Mouse (Mus musculus) small intestine, adult 2 months (tissue): ENCODE measurements at regions not wholly inside any gene's neighbourhood (a gene's known extent, or its start where the extent isn't known, plus 50 kb on each side); places are given as distances from the start of the nearest gene placed in this dataset.

Experiments used
- H3K27ac ChIP-seq: fragments of 200-500 bp; 2 replicates; pipeline ENCODE4 v1.5.1; 2012; ENCODE audit warnings: low read depth, low read length, control low read depth, inconsistent platforms; ENCODE audit not compliant: insufficient read depth
- H3K27me3 ChIP-seq: fragments of 200-500 bp; 2 replicates; pipeline ENCODE4 v1.6.1; 2012; ENCODE audit warnings: mild to moderate bottlenecking, moderate library complexity, low read length, inconsistent platforms; ENCODE audit not compliant: control insufficient read depth, insufficient read depth
- H3K36me3 ChIP-seq: fragments of 200-500 bp; 2 replicates; pipeline ENCODE4 v1.6.1; 2012; ENCODE audit warnings: mild to moderate bottlenecking, low read length, control low read depth, inconsistent platforms; ENCODE audit not compliant: control insufficient read depth, insufficient read depth
- H3K4me1 ChIP-seq: fragments of 200-500 bp; 2 replicates; pipeline ENCODE4 v1.6.1; 2012; ENCODE audit warnings: low read length, inconsistent platforms, mixed read lengths; ENCODE audit not compliant: control insufficient read depth, insufficient read depth, insufficient read length
- H3K4me3 ChIP-seq: fragments of 200-500 bp; 2 replicates; pipeline ENCODE4 v1.5.1; 2012; ENCODE audit warnings: low read depth, mild to moderate bottlenecking, control low read depth, inconsistent platforms, low read length, moderate library complexity
- CTCF ChIP-seq: fragments of 200-500 bp; IDR thresholded peaks from 2 replicates; pipeline ENCODE4 v1.5.1; 2012; ENCODE audit warnings: low read depth, mild to moderate bottlenecking, control low read depth, inconsistent platforms, low read length, moderate library complexity, mixed read lengths; ENCODE audit not compliant: insufficient replicate concordance, insufficient read length; ENCODE audit errors: extremely low read depth
- POLR2A ChIP-seq: fragments of 200-500 bp; IDR thresholded peaks from 2 replicates; pipeline ENCODE4 v1.6.1; 2012; ENCODE audit warnings: low read depth, mild to moderate bottlenecking, control low read depth, inconsistent platforms, low read length, moderate library complexity
- WGBS: fragments of 180-500 bp; shearing (Covaris S2); methylation state at CpG from one replicate; pipeline ENCODE4 v1.1.7; 2018; 5-methylcytosine and 5-hydroxymethylcytosine counted together

GRCm38 (mm10) chr9:115401405-115402151 lies 91.4 kb upstream of the Stt3b start:
- WGBS: 84% methylated on average over 13 of the region's 13 CpGs
- Histone ChIP-seq H3K27ac (no peak overlapping the region), H3K27me3 (no peaks in the 10 kb centered on the region), H3K36me3 (no peaks in the 10 kb centered on the region), H3K4me1 (peaks cover 12% of the 10 kb centered on the region; the same call in 1 of the 2 replicates), H3K4me3 (no peak overlapping the region)
- TF ChIP-seq POLR2A (no peak), CTCF (no peak)

- H3K4me3 ChIP-seq: no peak overlapping the region
- TF ChIP-seq POLR2A (no peak), CTCF (no peak)
- H3K27ac ChIP-seq: no peak overlapping the region
- no peaks in the 10 kb centered on the region for H3K36me3 ChIP-seq
- peaks cover 12% of the 10 kb centered on the region; the same call in 1 of the 2 replicates for H3K4me1 ChIP-seq
- no peaks in the 10 kb centered on the region for H3K27me3 ChIP-seq
- WGBS: 40% methylated on average over 6 of the region's 6 CpGs
These were observed 92.4 kb upstream of the Stt3b start for GRCm38 (mm10) chr9:115402661-115403060.

GRCm38 (mm10) chr9:115403354-115403968 lies 93.2 kb upstream of the Stt3b start:
- H3K4me3 ChIP-seq: no peak overlapping the region
- H3K36me3 ChIP-seq: no peaks in the 10 kb centered on the region
- no peak overlapping the region for H3K27ac ChIP-seq
- no peak for TF ChIP-seq POLR2A
- TF ChIP-seq CTCF: no peak
- WGBS: 19% methylated on average over 7 of the region's 7 CpGs
- H3K27me3 ChIP-seq: no peaks in the 10 kb centered on the region
- peaks cover 12% of the 10 kb centered on the region; the same call in 1 of the 2 replicates for H3K4me1 ChIP-seq

- no peak overlapping the region for H3K4me3 ChIP-seq
- peaks cover 8% of the 10 kb centered on the region; the same call in 1 of the 2 replicates for H3K4me1 ChIP-seq
- no peaks in the 10 kb centered on the region for H3K36me3 ChIP-seq
- no peaks in the 10 kb centered on the region for H3K27me3 ChIP-seq
- no peak for TF ChIP-seq POLR2A
- no peak overlapping the region for H3K27ac ChIP-seq
- WGBS: 82% methylated on average over 21 of the region's 21 CpGs
These were observed 97.8 kb upstream of the Stt3b start for GRCm38 (mm10) chr9:115407901-115408470.

GRCm38 (mm10) chr9:115408886-115409285 lies 98.7 kb upstream of the Stt3b start:
- no peaks in the 10 kb centered on the region for H3K27me3 ChIP-seq
- no peaks in the 10 kb centered on the region for H3K36me3 ChIP-seq
- H3K27ac ChIP-seq: no peak overlapping the region
- H3K4me1 ChIP-seq: 0 out of 2 replicates have a peak, but pooled peaks cover under 1% of the 10 kb centered on the region
- TF ChIP-seq POLR2A: no peak
- no peak for TF ChIP-seq CTCF
- WGBS: 83% methylated on average over 6 of the region's 6 CpGs
- no peak overlapping the region for H3K4me3 ChIP-seq

- Histone ChIP-seq H3K27me3 (no peaks in the 10 kb centered on the region), H3K36me3 (no peaks in the 10 kb centered on the region), H3K4me1 (no peaks in the 10 kb centered on the region), H3K4me3 (no peak overlapping the region), H3K27ac (no peak overlapping the region)
- no peak for TF ChIP-seq CTCF
- 79% methylated on average over 4 of the region's 4 CpGs for WGBS
These were observed 104.0 kb upstream of the Stt3b start for GRCm38 (mm10) chr9:115414190-115414589.

- Histone ChIP-seq H3K27me3 (no peaks in the 10 kb centered on the region), H3K36me3 (no peaks in the 10 kb centered on the region), H3K4me3 (no peak overlapping the region), H3K27ac (no peak overlapping the region), H3K4me1 (no peaks in the 10 kb centered on the region)
- no peak for TF ChIP-seq POLR2A
- no peak for TF ChIP-seq CTCF
- WGBS: 83% methylated on average over 7 of the region's 7 CpGs
These were observed 112.6 kb upstream of the Stt3b start for GRCm38 (mm10) chr9:115422786-115423185.
